Mouse (Mus musculus): Measurements from ENCODE around the gene Carns1. TPM values are rescaled to one million over a fixed set of nuclear protein-coding genes. Genes with fewer than 3 reads are reported as not detected.

Gene Carns1
- polyA plus RNA-seq (2012; rRNA removed), result 3.7 and 4.4 TPM in 2 replicates

DNA sequence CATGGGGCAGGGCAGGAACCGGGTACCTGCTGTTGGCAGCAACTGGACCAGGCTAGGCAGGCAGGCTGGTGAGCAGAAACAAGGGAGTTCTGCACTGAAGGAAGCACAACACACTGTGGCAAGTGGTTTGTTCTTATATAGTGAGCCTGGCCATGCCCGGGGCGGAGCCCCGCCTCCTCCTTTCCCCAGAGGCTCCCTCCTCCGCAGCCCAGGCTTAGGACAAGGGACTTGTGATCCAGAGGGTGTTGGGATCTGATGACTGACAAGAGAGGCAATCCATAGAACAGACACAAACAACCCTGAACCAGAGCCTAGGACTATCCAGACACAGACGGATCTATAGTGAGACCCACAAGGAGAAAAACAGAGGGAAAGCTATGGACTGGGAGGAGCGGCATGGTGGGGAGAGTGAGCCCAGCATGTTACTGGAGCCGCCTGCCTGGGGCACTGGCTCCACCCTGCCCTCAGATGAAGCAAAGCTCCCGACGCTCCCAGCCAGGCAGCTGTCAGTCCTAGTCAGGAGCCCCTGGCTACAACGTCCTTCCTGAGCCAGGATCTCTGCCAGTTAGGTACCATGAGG is at the start of gene Carns1:
Carns1 (minus strand) TSS at position 112 of the 580 bp plus-strand sequence.
- 10% methylated on average over 11 of the region's 11 CpGs for WGBS
- Histone ChIP-seq H3K27me3 (ENCODE audit: control insufficient read depth, insufficient read depth, low read length) (no peaks in the 10 kb centered on the region), H3K4me3 (ENCODE audit: low read depth, low read length) (peak within 1 kb of the TSS; percentile 17; the same call in 1 of the 2 replicates), H3K36me3 (ENCODE audit: control insufficient read depth, insufficient read depth, low read length) (no peaks in the 10 kb centered on the region), H3K4me1 (ENCODE audit: control insufficient read depth, insufficient read depth, insufficient read length, low read length) (peaks cover 5% of the 10 kb centered on the region), H3K27ac (ENCODE audit: insufficient read depth, low read depth, low read length) (no peak within 1 kb of the TSS)
- no peak for TF ChIP-seq POLR2A (IDR thresholded peaks at IDR 0.05; ENCODE audit: low read depth, low read length)
- no peak for TF ChIP-seq CTCF (IDR thresholded peaks at IDR 0.05; ENCODE audit: extremely low read depth, insufficient read length, insufficient replicate concordance, low read depth, low read length)

DNA sequence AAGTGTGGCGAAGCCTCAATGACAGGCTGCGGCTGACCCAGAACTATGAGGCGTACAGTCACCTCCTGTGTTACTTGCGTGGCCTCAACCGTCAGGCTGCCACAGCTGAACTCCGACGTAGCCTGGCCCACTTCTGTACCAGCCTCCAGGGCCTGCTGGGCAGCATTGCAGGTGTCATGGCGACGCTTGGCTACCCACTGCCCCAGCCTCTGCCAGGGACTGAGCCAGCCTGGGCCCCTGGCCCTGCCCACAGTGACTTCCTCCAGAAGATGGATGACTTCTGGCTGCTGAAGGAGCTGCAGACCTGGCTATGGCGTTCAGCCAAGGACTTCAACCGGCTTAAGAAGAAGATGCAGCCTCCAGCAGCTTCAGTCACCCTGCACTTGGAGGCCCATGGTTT is 46.9 kb upstream of the Carns1 start:
- WGBS, result 73% methylated on average over 11 of the region's 11 CpGs
- no peaks in the 10 kb centered on the region for H3K36me3 ChIP-seq (ENCODE audit: control insufficient read depth, insufficient read depth, low read length)
- H3K27me3 ChIP-seq (ENCODE audit: control insufficient read depth, insufficient read depth, low read length), result no peaks in the 10 kb centered on the region
- H3K4me3 ChIP-seq (ENCODE audit: low read depth, low read length), result no peak overlapping the region
- TF ChIP-seq POLR2A (IDR thresholded peaks at IDR 0.05; ENCODE audit: low read depth, low read length), result no peak
- TF ChIP-seq CTCF (IDR thresholded peaks at IDR 0.05; ENCODE audit: extremely low read depth, insufficient read length, insufficient replicate concordance, low read depth, low read length), result no peak
- H3K4me1 ChIP-seq (ENCODE audit: control insufficient read depth, insufficient read depth, insufficient read length, low read length), result peaks cover 10% of the 10 kb centered on the region
- no peak overlapping the region for H3K27ac ChIP-seq (ENCODE audit: insufficient read depth, low read depth, low read length)

DNA sequence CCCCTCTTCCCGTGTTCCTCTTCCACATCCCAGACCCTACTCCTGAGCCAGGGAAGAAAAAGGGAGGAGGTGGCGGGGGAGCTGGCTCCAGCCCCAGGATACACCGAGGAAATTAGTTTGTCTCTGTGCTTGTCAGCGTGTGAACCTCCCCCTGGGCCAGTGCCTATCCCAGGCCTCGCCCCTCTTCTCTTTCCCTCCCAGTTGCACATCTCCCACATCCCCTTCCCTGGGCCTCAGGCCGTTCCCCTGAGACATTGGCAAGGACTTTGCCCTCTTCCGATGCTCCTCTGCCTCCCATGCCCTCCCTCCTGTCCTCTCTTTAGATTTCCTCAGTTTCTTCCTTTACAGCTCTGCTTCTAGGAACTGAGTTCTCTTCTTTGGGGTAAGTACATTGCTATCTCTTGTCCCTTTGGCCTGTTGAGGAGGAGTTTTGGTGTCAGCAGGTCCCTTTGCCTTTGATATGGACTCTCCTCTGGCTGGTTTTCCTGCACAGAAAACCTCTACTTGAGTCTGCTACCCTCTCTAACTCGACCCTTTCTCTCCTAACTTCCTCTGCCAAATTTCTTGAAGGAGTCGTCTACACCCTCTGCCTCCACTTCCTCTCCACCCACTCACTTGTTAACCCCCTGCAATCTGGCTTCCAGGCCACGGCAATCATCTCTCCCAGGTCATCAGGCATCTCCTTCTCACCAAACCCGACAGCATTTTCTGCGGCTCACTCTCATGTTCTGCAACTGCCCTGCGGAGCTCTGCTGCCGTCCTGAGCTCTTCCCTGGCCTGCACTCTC is 45.9 kb upstream of the Carns1 start:
- no peak for TF ChIP-seq CTCF (IDR thresholded peaks at IDR 0.05; ENCODE audit: extremely low read depth, insufficient read length, insufficient replicate concordance, low read depth, low read length)
- no peak for TF ChIP-seq POLR2A (IDR thresholded peaks at IDR 0.05; ENCODE audit: low read depth, low read length)
- Histone ChIP-seq H3K36me3 (ENCODE audit: control insufficient read depth, insufficient read depth, low read length) (no peaks in the 10 kb centered on the region), H3K4me3 (ENCODE audit: low read depth, low read length) (no peak overlapping the region), H3K4me1 (ENCODE audit: control insufficient read depth, insufficient read depth, insufficient read length, low read length) (peaks cover 10% of the 10 kb centered on the region), H3K27ac (ENCODE audit: insufficient read depth, low read depth, low read length) (peak overlapping the region; percentile 22; the same call in 1 of the 2 replicates), H3K27me3 (ENCODE audit: control insufficient read depth, insufficient read depth, low read length) (no peaks in the 10 kb centered on the region)
- WGBS, result 30% methylated on average over 14 of the region's 14 CpGs

DNA sequence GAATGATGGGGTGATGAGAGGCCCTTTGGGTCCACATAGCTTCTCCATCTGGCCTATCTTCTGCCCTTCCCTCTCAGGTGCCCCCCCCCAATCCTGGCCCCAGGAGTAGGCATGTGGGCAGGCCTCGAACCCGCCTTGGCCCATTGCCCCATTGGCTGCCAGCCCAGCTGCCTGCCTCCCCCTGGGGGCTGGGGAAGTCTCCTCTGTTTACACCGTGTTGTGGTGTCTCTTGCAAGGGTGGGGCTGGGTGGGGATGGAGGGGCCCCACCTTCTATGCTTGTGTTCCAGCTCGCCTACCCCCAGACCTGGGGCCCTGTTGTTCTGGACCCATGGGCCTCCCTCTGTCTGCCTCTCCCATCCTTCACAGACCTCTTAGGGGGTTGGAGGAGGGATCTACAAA is 45.1 kb upstream of the Carns1 start:
- Histone ChIP-seq H3K4me3 (ENCODE audit: low read depth, low read length) (no peak overlapping the region), H3K27ac (ENCODE audit: insufficient read depth, low read depth, low read length) (no peak overlapping the region), H3K27me3 (ENCODE audit: control insufficient read depth, insufficient read depth, low read length) (0 out of 2 replicates have a peak, but pooled peaks cover 2% of the 10 kb centered on the region), H3K4me1 (ENCODE audit: control insufficient read depth, insufficient read depth, insufficient read length, low read length) (peaks cover 10% of the 10 kb centered on the region), H3K36me3 (ENCODE audit: control insufficient read depth, insufficient read depth, low read length) (no peaks in the 10 kb centered on the region)
- TF ChIP-seq CTCF (IDR thresholded peaks at IDR 0.05; ENCODE audit: extremely low read depth, insufficient read length, insufficient replicate concordance, low read depth, low read length) (no peak), POLR2A (IDR thresholded peaks at IDR 0.05; ENCODE audit: low read depth, low read length) (no peak)
- 29% methylated on average over 4 of the region's 4 CpGs for WGBS

DNA sequence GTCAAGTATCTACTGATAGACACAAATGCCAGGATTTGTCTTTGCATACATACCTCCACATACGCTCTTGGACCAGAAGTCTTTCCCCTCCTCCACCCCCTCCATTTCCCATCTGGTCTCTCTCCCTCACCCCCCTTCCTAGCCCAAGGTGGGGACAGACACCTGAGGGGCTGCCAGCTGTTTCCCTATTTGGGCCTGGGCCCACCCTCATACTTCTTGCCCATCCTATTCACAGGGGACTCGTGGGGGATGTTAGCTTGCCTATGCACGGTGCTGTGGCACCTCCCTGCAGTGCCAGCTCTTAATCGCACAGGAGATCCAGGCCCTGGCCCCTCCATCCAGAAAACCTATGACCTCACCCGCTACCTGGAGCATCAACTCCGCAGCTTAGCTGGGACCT is 44.7 kb upstream of the Carns1 start:
- Histone ChIP-seq H3K27me3 (ENCODE audit: control insufficient read depth, insufficient read depth, low read length) (peaks cover 7% of the 10 kb centered on the region), H3K4me3 (ENCODE audit: low read depth, low read length) (no peak overlapping the region), H3K36me3 (ENCODE audit: control insufficient read depth, insufficient read depth, low read length) (no peaks in the 10 kb centered on the region), H3K27ac (ENCODE audit: insufficient read depth, low read depth, low read length) (no peak overlapping the region), H3K4me1 (ENCODE audit: control insufficient read depth, insufficient read depth, insufficient read length, low read length) (peaks cover 10% of the 10 kb centered on the region)
- WGBS, result 90% methylated on average over 6 of the region's 6 CpGs
- TF ChIP-seq POLR2A (IDR thresholded peaks at IDR 0.05; ENCODE audit: low read depth, low read length), result no peak
- TF ChIP-seq CTCF (IDR thresholded peaks at IDR 0.05; ENCODE audit: extremely low read depth, insufficient read length, insufficient replicate concordance, low read depth, low read length), result no peak

DNA sequence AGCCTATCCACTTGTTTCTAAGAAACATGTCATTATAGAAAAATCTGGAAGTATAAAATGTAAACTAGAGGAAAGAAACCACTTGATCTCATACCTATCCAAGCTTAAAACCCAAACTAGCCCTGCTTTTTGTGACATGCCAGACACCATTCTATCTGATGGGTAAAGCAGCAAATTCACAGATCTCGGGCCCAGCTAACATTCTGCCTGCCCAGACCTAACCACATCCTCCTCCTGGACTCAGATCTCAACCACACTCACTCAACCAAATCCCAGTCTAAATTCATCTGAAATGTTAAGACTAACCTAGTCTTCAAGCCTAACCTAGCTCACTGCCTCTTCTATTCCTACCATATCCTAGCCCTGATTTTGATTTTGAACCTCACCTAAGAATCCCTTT is 43.5 kb upstream of the Carns1 start:
- peaks cover 18% of the 10 kb centered on the region for H3K27me3 ChIP-seq (ENCODE audit: control insufficient read depth, insufficient read depth, low read length)
- no peak overlapping the region for H3K4me3 ChIP-seq (ENCODE audit: low read depth, low read length)
- H3K4me1 ChIP-seq (ENCODE audit: control insufficient read depth, insufficient read depth, insufficient read length, low read length), result peaks cover 13% of the 10 kb centered on the region
- TF ChIP-seq CTCF (IDR thresholded peaks at IDR 0.05; ENCODE audit: extremely low read depth, insufficient read length, insufficient replicate concordance, low read depth, low read length), result no peak
- no peak for TF ChIP-seq POLR2A (IDR thresholded peaks at IDR 0.05; ENCODE audit: low read depth, low read length)
- H3K27ac ChIP-seq (ENCODE audit: insufficient read depth, low read depth, low read length), result no peak overlapping the region
- 79% methylated on average over 1 of the region's 1 CpGs for WGBS
- no peaks in the 10 kb centered on the region for H3K36me3 ChIP-seq (ENCODE audit: control insufficient read depth, insufficient read depth, low read length)

DNA sequence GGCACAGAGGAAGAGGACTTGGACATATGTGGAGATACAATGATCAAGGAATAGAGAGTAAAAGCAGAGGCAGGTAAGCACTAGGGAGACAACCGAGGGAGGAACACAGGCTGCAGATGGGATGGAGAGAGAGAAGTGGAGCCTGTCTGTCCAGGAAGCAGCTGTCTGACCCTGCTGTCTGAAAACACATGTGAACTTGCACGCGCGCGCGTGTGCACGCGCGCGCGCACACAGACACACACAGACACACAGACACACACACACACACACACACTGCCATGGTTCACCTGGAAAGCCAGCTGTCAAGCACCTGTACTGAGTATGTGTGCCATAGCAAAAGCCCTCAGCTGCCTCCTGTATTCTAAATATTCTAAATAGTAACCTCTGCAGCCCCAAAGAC is 43.0 kb upstream of the Carns1 start:
- TF ChIP-seq CTCF (IDR thresholded peaks at IDR 0.05; ENCODE audit: extremely low read depth, insufficient read length, insufficient replicate concordance, low read depth, low read length) (no peak), POLR2A (IDR thresholded peaks at IDR 0.05; ENCODE audit: low read depth, low read length) (no peak)
- WGBS, result 84% methylated on average over 11 of the region's 11 CpGs
- peak overlapping the region; percentile 29; the same call in 1 of the 2 replicates for H3K27ac ChIP-seq (ENCODE audit: insufficient read depth, low read depth, low read length)

More for the DNA sequence above, 43.0 kb upstream of the Carns1 start:
- Histone ChIP-seq H3K27me3 (ENCODE audit: control insufficient read depth, insufficient read depth, low read length) (peaks cover 21% of the 10 kb centered on the region), H3K4me1 (ENCODE audit: control insufficient read depth, insufficient read depth, insufficient read length, low read length) (peaks cover 16% of the 10 kb centered on the region), H3K4me3 (ENCODE audit: low read depth, low read length) (no peak overlapping the region), H3K36me3 (ENCODE audit: control insufficient read depth, insufficient read depth, low read length) (no peaks in the 10 kb centered on the region)
